In the genomic region with DNA sequence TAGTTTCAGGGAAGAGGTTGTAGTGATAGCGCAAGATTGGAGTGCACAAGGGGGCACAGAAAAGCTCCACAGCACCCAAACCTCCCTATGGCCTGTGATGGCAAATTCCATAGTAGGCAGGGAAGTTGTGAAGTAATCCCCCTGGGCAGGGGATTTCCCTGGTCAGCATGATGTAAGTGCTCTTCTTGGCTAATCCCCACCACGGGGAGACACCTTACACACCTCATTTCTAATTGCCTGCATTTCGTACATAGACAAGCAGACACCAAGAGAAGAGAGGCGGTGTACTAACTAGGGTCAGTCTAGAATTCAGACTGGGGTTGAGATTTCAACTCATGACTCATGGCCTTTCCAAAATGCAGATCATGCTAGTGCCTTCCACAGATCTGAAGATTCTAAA, we compare ENCODE assay signal across 34 mouse cellular contexts. TPM values are rescaled to one million over a fixed set of nuclear protein-coding genes. Genes with fewer than 3 reads are reported as not detected.
"Had no signal": no experiment of that assay in that cellular context is flagged by ENCODE, and none has a peak within 500 bp of the region (broad histone marks: within the 10 kb centered on the region; RNA-seq: fewer than 3 reads in every experiment).

No protein-coding gene starts in this region.

- H3K4me1 ChIP-seq: liver, embryonic 12.5 days had no signal

- ATAC-seq: hindbrain, postnatal 0 days; intestine, embryonic 16.5 days; liver, embryonic 12.5 days had no signal

- H3K36me3 ChIP-seq: heart, embryonic 10.5 days; heart, embryonic 12.5 days; hindbrain, embryonic 13.5 days; hindbrain, embryonic 15.5 days; kidney, embryonic 15.5 days; limb, embryonic 13.5 days; limb, embryonic 15.5 days; liver, embryonic 12.5 days had no signal

- H3K27me3 ChIP-seq: hindbrain, embryonic 13.5 days; hindbrain, embryonic 15.5 days; kidney, embryonic 15.5 days; limb, embryonic 13.5 days; limb, embryonic 15.5 days; liver, embryonic 12.5 days had no signal

- H3K27ac ChIP-seq: gastrocnemius, adult 2 months; heart, embryonic 10.5 days; hindbrain, embryonic 13.5 days; hindbrain, embryonic 15.5 days; hindbrain, postnatal 0 days; kidney, embryonic 15.5 days; kidney, postnatal 0 days; limb, embryonic 13.5 days; limb, embryonic 15.5 days; liver, embryonic 12.5 days had no signal

- DNase-seq: gastrocnemius, adult 2 months; gastrocnemius, postnatal 10 days; gastrocnemius, postnatal 25 days; heart, adult 18-20 months; heart, postnatal 10 days; heart, postnatal 36 days; kidney, adult 11 months; kidney, adult 2 months; kidney, adult 9 months; kidney, postnatal 14 days; kidney, postnatal 36 days; layer of hippocampus, adult 9-11 months; layer of hippocampus, postnatal 36 days; left cerebral cortex, postnatal 4 days had no signal

- H3K4me3 ChIP-seq: gastrocnemius, adult 2 months; heart, embryonic 10.5 days; heart, embryonic 12.5 days; hindbrain, embryonic 13.5 days; hindbrain, embryonic 15.5 days; kidney, embryonic 15.5 days; limb, embryonic 13.5 days; limb, embryonic 15.5 days; liver, embryonic 12.5 days had no signal

- H3K9ac ChIP-seq: heart, embryonic 12.5 days; hindbrain, embryonic 13.5 days; hindbrain, embryonic 15.5 days; kidney, embryonic 15.5 days; limb, embryonic 13.5 days; limb, embryonic 15.5 days; liver, embryonic 12.5 days had no signal

- H3K9me3 ChIP-seq: heart, embryonic 10.5 days; heart, embryonic 12.5 days; hindbrain, embryonic 13.5 days; hindbrain, embryonic 15.5 days; kidney, embryonic 15.5 days; limb, embryonic 13.5 days; limb, embryonic 15.5 days; liver, embryonic 12.5 days had no signal

- H3K4me2 ChIP-seq: heart, embryonic 12.5 days; hindbrain, embryonic 13.5 days; hindbrain, embryonic 15.5 days; kidney, embryonic 15.5 days; limb, embryonic 13.5 days; limb, embryonic 15.5 days; liver, embryonic 12.5 days had no signal

RNA-seq across cellular contexts. Expression of gene Tnfsf15, which starts 4.2 kb away (rescaled TPM):
- total RNA-seq: gastrocnemius, postnatal 4 days; heart, adult 18-20 months; heart, adult 8-10 months; heart, postnatal 10 days; heart, postnatal 36 days; hematopoietic stem cell, adult 5-6 weeks; layer of hippocampus, adult 18-20 months; layer of hippocampus, adult 8-10 months; layer of hippocampus, postnatal 14 days; layer of hippocampus, postnatal 36 days; left cerebral cortex, postnatal 4 days had no signal
- polyA plus RNA-seq: heart, embryonic 14.5 days; hindbrain, embryonic 13.5 days; limb, embryonic 11.5 days; liver, adult 2 months; liver, embryonic 12.5 days had no signal
